Comparison of ENCODE assay signal across 12 mouse cellular contexts in the genomic region with DNA sequence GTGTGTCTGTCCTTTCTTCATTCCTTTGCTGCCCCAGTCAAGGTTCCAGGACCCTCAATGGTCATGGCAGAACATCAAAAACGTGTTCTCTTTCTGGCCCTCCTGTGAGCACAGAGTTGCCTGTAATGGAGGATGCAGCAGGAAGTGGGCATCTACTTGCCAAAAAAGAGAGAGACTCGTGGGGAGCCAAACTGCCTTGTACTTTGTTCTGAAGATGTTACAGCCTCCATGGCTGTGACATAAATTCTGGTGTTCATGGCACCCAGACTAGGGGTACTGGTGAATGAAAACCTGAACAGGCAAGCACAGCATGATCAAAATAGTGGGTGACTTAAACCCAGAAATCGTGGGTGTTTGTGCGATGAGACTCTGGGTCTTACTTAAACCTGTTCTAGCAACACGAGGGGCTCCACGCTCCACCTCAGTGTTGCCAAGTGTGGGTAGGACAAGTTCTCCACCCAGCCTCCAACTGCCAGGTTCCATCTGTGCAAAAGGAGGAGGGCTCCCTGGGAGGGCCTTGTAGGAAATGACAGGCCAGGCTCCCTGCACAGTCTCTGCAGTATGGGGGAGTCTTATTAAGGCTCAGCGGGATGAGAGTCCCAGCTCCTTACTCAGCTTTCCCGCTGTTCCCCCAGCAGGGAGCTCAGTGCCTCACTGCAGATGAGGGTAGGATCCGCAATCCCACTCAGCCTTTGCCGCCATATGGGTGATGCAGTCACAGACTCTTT. TPM values are rescaled to one million over a fixed set of nuclear protein-coding genes. Genes with fewer than 3 reads are reported as not detected.
DNase-seq lines count a peak whose midpoint lies in the region.
"Had no signal": no experiment of that assay in that cellular context is flagged by ENCODE, and none has a peak within 500 bp of the region (broad histone marks: within the 10 kb centered on the region; RNA-seq: fewer than 3 reads in every experiment).

No protein-coding gene starts in this region.

- intact Hi-C loops in left cerebral cortex, postnatal 4 days (cut with DNase I): loop anchor here (2.0 kb wide), 1 partner anchor 77 kb away; no protein-coding TSS in a partner anchor

- peak; percentile 69 for DNase-seq in left cerebral cortex, adult 11 months (ENCODE audit: low spot score)
- DNase-seq in left cerebral cortex, postnatal 4 days: no peak
- DNase-seq in frontal cortex, postnatal 36 days (ENCODE audit: low spot score in 2 of 2): peak; percentile 75 to 80
- peak; percentile 72 to 73 for DNase-seq in layer of hippocampus, postnatal 36 days
- DNase-seq in right cerebral cortex, postnatal 25 days: peak; percentile 80
- no peak for DNase-seq in lung, adult 18-20 months
- no peak for DNase-seq in ovary, postnatal 36 days (ENCODE audit: low spot score)
- no peak for DNase-seq in lung, postnatal 14 days
- DNase-seq: gastrocnemius, postnatal 36 days; kidney, postnatal 36 days; liver, embryonic 13.5 days; thymus, adult 18-20 months had no signal

RNA-seq across cellular contexts. Expression of gene Art2b, which starts 32.2 kb away (rescaled TPM):
- total RNA-seq in left cerebral cortex, postnatal 4 days (2021): not detected
- total RNA-seq in layer of hippocampus, postnatal 36 days (2021): not detected
- total RNA-seq: gastrocnemius, postnatal 36 days had no signal

RNA-seq across cellular contexts. Expression of gene Clpb, which starts 45.8 kb away (rescaled TPM):
- 10 to 100 TPM; 43.4 to 45.2 TPM for total RNA-seq in left cerebral cortex, postnatal 4 days (2021)
- 10 to 100 TPM; 53.1 to 54.7 TPM for total RNA-seq in layer of hippocampus, postnatal 36 days (2021)

Comparison
In these comparisons a context has a peak if more than half of its experiments do, and no peak if none do; other contexts are left out.
1. DNase-seq: peak in left cerebral cortex, adult 11 months (single experiment), frontal cortex, postnatal 36 days (2 of 2), layer of hippocampus, postnatal 36 days (2 of 2) and right cerebral cortex, postnatal 25 days (single experiment); none in left cerebral cortex, postnatal 4 days (single experiment), lung, adult 18-20 months (0 of 2), ovary, postnatal 36 days (single experiment) and lung, postnatal 14 days (single experiment).